24 mouse cellular contexts compared by ENCODE assay signal in the genomic region with DNA sequence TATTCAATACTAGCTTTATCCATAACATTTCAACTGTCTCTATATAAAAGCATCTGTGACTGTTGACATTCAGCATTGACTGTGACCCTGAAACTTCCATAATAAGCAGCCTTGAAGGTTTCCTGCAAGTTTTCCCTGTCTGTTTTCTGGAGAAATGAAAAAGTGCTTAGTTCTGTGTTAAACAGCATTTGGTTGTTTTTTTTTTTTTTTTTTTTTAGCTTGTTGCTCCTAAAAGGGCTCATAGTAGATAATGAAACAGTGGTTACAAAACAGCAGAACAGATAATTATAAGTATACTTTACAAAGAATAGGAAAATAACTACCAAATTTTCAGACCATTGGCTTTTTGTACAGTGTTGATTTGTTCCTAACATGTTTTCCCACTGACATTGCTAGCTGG.
"Had no signal": no experiment of that assay in that cellular context is flagged by ENCODE, and none has a peak within 500 bp of the region (broad histone marks: within the 10 kb centered on the region; RNA-seq: fewer than 3 reads in every experiment).

No protein-coding gene starts in this region.

- H3K4me3 ChIP-seq: embryonic facial prominence, embryonic 10.5 days; embryonic facial prominence, embryonic 12.5 days; embryonic facial prominence, embryonic 13.5 days; embryonic facial prominence, embryonic 15.5 days; erythroblast, embryonic 14.5 days; forebrain, embryonic 10.5 days; forebrain, embryonic 12.5 days; forebrain, embryonic 13.5 days; forebrain, embryonic 15.5 days; gastrocnemius, adult 2 months; heart, adult 2 months had no signal

- H3K27ac ChIP-seq: embryonic facial prominence, embryonic 10.5 days; embryonic facial prominence, embryonic 12.5 days; embryonic facial prominence, embryonic 13.5 days; embryonic facial prominence, embryonic 15.5 days; forebrain, embryonic 10.5 days; forebrain, embryonic 12.5 days; forebrain, embryonic 13.5 days; forebrain, embryonic 15.5 days; gastrocnemius, adult 2 months; heart, adult 2 months had no signal

- H3K4me1 ChIP-seq: embryonic facial prominence, embryonic 10.5 days; embryonic facial prominence, embryonic 12.5 days; embryonic facial prominence, embryonic 13.5 days; embryonic facial prominence, embryonic 15.5 days; forebrain, embryonic 10.5 days; forebrain, embryonic 12.5 days; forebrain, embryonic 13.5 days; forebrain, embryonic 15.5 days had no signal

- H3K9me3 ChIP-seq: embryonic facial prominence, embryonic 10.5 days; embryonic facial prominence, embryonic 12.5 days; embryonic facial prominence, embryonic 13.5 days; embryonic facial prominence, embryonic 15.5 days; forebrain, embryonic 10.5 days; forebrain, embryonic 12.5 days; forebrain, embryonic 13.5 days; forebrain, embryonic 15.5 days had no signal

- H3K36me3 ChIP-seq: embryonic facial prominence, embryonic 12.5 days; forebrain, embryonic 10.5 days; forebrain, embryonic 12.5 days; forebrain, embryonic 15.5 days had no signal

- H3K9ac ChIP-seq: embryonic facial prominence, embryonic 12.5 days; embryonic facial prominence, embryonic 13.5 days; embryonic facial prominence, embryonic 15.5 days; forebrain, embryonic 12.5 days; forebrain, embryonic 13.5 days; forebrain, embryonic 15.5 days; forebrain, postnatal 0 days had no signal

- DNase-seq: cerebellum, adult 9-10 months; cerebellum, adult 9-11 months; cerebellum, postnatal 10 days; cerebellum, postnatal 14 days; cerebellum, postnatal 25 days; cerebellum, postnatal 36 days; embryo, embryonic 11 days; forebrain, postnatal 0 days; gastrocnemius, adult 2 months; gastrocnemius, postnatal 10 days; gastrocnemius, postnatal 14 days; gastrocnemius, postnatal 25 days; gastrocnemius, postnatal 36 days; heart, adult 18-20 months; heart, adult 2 months had no signal

- H3K27me3 ChIP-seq: embryonic facial prominence, embryonic 12.5 days; embryonic facial prominence, embryonic 13.5 days; embryonic facial prominence, embryonic 15.5 days; forebrain, embryonic 12.5 days; forebrain, embryonic 13.5 days; forebrain, embryonic 15.5 days had no signal
